Mouse (Mus musculus) kidney, adult 2 months (tissue): ENCODE results near the gene Tmem185b. TPM values are rescaled to one million over a fixed set of nuclear protein-coding genes. Genes with fewer than 3 reads are reported as not detected.

ENCODE experiments used
- DNase-seq: peaks from one replicate; pipeline ENCODE4 v3.0.0; 2021
- H3K27ac ChIP-seq: fragments of 200-500 bp; 2 replicates; pipeline ENCODE4 v1.5.1; 2012; ENCODE audit warnings: low read depth, low read length, control low read depth, inconsistent platforms; ENCODE audit not compliant: insufficient read depth
- H3K27me3 ChIP-seq: fragments of 200-500 bp; replicated peaks from 2 replicates; pipeline ENCODE4 v1.6.1; 2012; ENCODE audit warnings: mild to moderate bottlenecking, moderate library complexity, low read length, inconsistent platforms; ENCODE audit not compliant: control insufficient read depth, insufficient read depth
- H3K36me3 ChIP-seq: fragments of 200-500 bp; 2 replicates; pipeline ENCODE4 v1.6.1; 2012; ENCODE audit warnings: mild to moderate bottlenecking, moderate library complexity, low read length, inconsistent platforms; ENCODE audit not compliant: control insufficient read depth, insufficient read depth
- H3K4me1 ChIP-seq: fragments of 200-500 bp; 2 replicates; pipeline ENCODE4 v1.6.1; 2011; ENCODE audit warnings: low read length; ENCODE audit not compliant: control insufficient read depth, insufficient read depth
- H3K4me3 ChIP-seq: fragments of 200-500 bp; 2 replicates; pipeline ENCODE4 v1.5.1; 2011; ENCODE audit warnings: mild to moderate bottlenecking, low read depth, low read length, control low read depth; ENCODE audit not compliant: insufficient read depth
- CTCF ChIP-seq: fragments of 200-500 bp; conservative IDR thresholded peaks from 2 replicates; pipeline ENCODE4 v1.5.1; 2011; ENCODE audit warnings: low read depth, mild to moderate bottlenecking, control low read depth, low read length, moderate library complexity, mixed read lengths; ENCODE audit not compliant: insufficient read depth, insufficient read length
- POLR2A ChIP-seq: fragments of 200-500 bp; IDR thresholded peaks from one replicate; pipeline ENCODE4 v1.6.1; 2011; ENCODE audit warnings: low read depth, low read length, control low read depth
- WGBS: fragments of 180-500 bp; shearing (Covaris S2); methylation state at CpG from one replicate; pipeline ENCODE4 v1.1.7; 2018; 5-methylcytosine and 5-hydroxymethylcytosine counted together
- polyA plus RNA-seq: library from polyadenylated mRNA; depleted of rRNA; stranded (reverse); fragments of >200 nt; gene quantifications from 2 replicates; pipeline ENCODE4 v1.2.3, GENCODE M21; 2012

Gene Tmem185b
- polyA plus RNA-seq, 1 experiment, result 27.1 TPM

GRCm38 (mm10) chr1:119485825-119486224 is 40.1 kb upstream of the Tmem185b start:
- Histone ChIP-seq H3K36me3 (no peaks in the 10 kb centered on the region), H3K4me3 (no peak overlapping the region), H3K4me1 (peaks cover 4% of the 10 kb centered on the region; the same call in 1 of the 2 replicates), H3K27me3 (no peaks in the 10 kb centered on the region), H3K27ac (no peak overlapping the region)
- no peak for TF ChIP-seq POLR2A
- 67% methylated on average over 2 of the region's 2 CpGs for WGBS
- no peak for DNase-seq

DNA sequence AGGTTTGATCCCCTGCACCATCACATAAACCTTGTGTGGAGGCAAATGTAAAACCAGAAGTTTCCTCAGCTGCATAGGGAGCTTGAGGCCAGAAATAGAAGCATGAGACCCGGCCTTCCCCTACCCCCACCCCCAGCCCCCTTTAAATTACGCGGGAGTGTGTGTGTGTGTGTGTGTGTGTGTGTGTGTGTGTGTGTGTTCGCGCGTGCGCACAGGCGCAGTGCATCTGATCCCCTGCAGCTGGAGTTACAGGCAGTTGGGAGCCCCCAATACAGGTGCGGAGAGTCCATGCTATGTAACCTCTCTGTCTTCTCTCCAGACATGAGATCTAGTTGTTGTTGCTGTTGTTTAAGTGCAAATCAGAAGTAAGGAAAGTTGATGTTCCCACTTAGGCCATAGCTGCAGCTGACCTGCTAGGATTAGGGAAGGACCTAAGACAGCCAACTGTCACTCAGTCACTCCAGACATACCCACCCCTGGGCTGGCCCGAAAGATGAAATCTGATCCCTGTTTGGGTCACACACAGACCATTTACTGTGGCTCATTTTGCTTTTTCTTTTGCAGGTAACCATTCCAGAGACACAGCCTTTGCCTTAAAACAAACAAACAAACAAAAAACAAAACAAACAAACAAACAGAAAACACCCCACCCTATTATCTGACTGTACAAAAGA is 37.9 kb upstream of the Tmem185b start:
- peaks cover 7% of the 10 kb centered on the region for H3K4me1 ChIP-seq
- H3K27me3 ChIP-seq, result no peaks in the 10 kb centered on the region
- H3K27ac ChIP-seq, result no peak overlapping the region
- no peak for DNase-seq
- TF ChIP-seq CTCF, result no peak
- TF ChIP-seq POLR2A, result no peak
- H3K36me3 ChIP-seq, result no peaks in the 10 kb centered on the region
- WGBS, result 59% methylated on average over 10 of the region's 10 CpGs
- H3K4me3 ChIP-seq, result no peak overlapping the region

GRCm38 (mm10) chr1:119490765-119491164 is 35.2 kb upstream of the Tmem185b start:
- Histone ChIP-seq H3K27ac (no peak overlapping the region), H3K4me1 (peaks cover 15% of the 10 kb centered on the region), H3K4me3 (no peak overlapping the region), H3K36me3 (no peaks in the 10 kb centered on the region), H3K27me3 (no peaks in the 10 kb centered on the region)
- DNase-seq, result no peak
- TF ChIP-seq POLR2A, result no peak
- TF ChIP-seq CTCF, result no peak
- WGBS, result 82% methylated on average over 7 of the region's 7 CpGs

- H3K36me3 ChIP-seq, result no peaks in the 10 kb centered on the region
- peak; percentile 96 for DNase-seq
- no peaks in the 10 kb centered on the region for H3K27me3 ChIP-seq
- 3% methylated on average over 11 of the region's 11 CpGs for WGBS
- H3K4me3 ChIP-seq, result peak overlapping the region; percentile 2; the same call in 1 of the 2 replicates
- peak overlapping the region; percentile 75 for H3K27ac ChIP-seq
- peaks cover 25% of the 10 kb centered on the region for H3K4me1 ChIP-seq
- TF ChIP-seq POLR2A (no peak), CTCF (no peak)
Measured at GRCm38 (mm10) chr1:119492097-119492496, 33.9 kb upstream of the Tmem185b start.

GRCm38 (mm10) chr1:119492505-119492904 is 33.5 kb upstream of the Tmem185b start:
- no peak for TF ChIP-seq CTCF
- no peak for TF ChIP-seq POLR2A
- Histone ChIP-seq H3K27me3 (no peaks in the 10 kb centered on the region), H3K27ac (peak overlapping the region; percentile 75), H3K4me1 (peaks cover 27% of the 10 kb centered on the region), H3K36me3 (no peaks in the 10 kb centered on the region), H3K4me3 (no peak overlapping the region)
- WGBS, result 30% methylated on average over 1 of the region's 1 CpGs
- DNase-seq, result no peak

DNA sequence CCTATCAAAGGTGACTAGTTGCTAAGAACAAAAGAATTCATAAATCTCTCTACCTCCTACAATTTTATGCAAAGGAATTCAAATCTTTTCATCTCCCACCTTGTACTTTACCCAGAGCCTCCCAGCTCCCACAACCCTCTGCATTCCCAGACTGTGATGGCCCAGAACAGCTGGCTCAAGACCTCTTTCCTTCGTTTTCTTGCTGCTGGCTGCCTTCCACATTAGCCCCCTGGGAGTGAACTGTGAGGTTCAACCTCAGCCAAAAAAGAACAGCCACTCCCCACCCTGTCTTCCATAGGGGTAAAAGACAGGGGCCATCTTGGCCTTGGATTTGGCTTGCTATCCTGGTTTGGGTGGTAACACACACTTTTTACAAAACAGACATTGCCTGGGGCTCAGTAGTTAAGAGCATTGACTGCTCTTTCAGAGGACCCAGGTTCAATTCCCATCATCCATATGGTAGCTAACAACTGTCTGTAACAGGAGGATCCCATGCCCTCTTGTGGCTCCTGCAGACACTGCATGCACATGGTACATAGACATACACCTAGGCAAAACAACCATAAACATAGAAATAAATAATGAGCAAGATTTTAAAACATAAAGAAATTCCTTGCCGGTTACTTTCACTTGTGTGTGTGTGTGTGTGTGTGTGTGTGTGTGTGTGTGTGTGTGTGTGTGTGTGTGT is 31.8 kb upstream of the Tmem185b start:
- H3K4me3 ChIP-seq, result no peak overlapping the region
- H3K27me3 ChIP-seq, result no peaks in the 10 kb centered on the region
- no peak overlapping the region for H3K27ac ChIP-seq
- DNase-seq, result no peak
- H3K4me1 ChIP-seq, result peaks cover 43% of the 10 kb centered on the region
- TF ChIP-seq CTCF (0 out of 2 replicates have a peak, but pooled peaks have one; percentile 28), POLR2A (no peak)
- H3K36me3 ChIP-seq, result no peaks in the 10 kb centered on the region
- WGBS, result 54% methylated on average over 2 of the region's 2 CpGs

DNA sequence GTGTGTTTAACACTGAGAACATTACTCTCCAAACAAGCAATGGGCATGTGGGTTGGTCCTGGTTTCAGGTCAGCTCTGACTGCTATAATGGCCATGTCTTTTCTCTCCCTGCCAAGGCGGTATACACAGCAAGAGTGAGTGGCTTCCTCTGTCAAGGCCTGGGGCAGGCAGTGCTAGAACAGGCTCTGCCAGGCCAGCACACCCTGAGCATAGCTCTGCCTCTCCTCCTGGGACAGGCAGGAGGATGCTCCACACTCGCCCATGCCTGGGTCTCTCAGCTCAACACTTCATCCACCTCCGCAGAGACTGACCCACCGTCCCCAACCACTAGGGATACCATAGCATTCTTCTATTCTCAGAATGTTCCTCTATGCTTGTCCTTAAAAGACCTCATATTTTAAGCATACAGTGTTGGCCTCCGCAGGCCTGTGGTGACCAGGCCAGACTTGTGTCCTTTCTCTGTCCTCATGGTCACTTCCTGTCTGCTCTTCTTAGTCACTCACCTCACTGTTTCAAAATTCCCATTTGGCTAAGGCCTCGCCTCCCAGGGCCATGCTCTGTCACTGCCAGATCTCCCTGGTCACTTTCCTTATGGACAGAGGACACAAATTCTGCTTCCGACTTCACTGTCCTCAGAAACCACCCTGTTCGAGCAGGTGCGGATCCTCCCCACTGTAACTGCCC is 31.1 kb upstream of the Tmem185b start:
- WGBS, result 74% methylated on average over 9 of the region's 9 CpGs
- Histone ChIP-seq H3K4me3 (no peak overlapping the region), H3K36me3 (no peaks in the 10 kb centered on the region), H3K27me3 (no peaks in the 10 kb centered on the region), H3K4me1 (peaks cover 47% of the 10 kb centered on the region), H3K27ac (no peak overlapping the region)
- no peak for DNase-seq
- TF ChIP-seq CTCF (no peak), POLR2A (no peak)
